Mouse (Mus musculus) lung, postnatal 0 days (tissue): Measurements from ENCODE around the gene Bri3. TPM values are rescaled to one million over a fixed set of nuclear protein-coding genes. Genes with fewer than 3 reads are reported as not detected.

Source experiments
- ATAC-seq: fragments of 200-750 bp; cut with Nextera tagmentation; 2 replicates; pipeline ENCODE4 v1.8.0; 2017; ENCODE audit warnings: moderate library complexity
- DNase-seq: peaks from one replicate; pipeline ENCODE4 v3.0.0-alpha.2; 2016; ENCODE audit warnings: low spot score
- H3K27ac ChIP-seq: fragments of 300-500 bp; sonication (generic); 2 replicates; pipeline ENCODE4 v1.5.1; 2014; ENCODE audit warnings: antibody characterized with exemption, mild to moderate bottlenecking, low read length, mixed read lengths
- H3K27me3 ChIP-seq: fragments of 300-500 bp; sonication (generic); replicated peaks from 2 replicates; pipeline ENCODE4 v1.6.1; 2014; ENCODE audit warnings: low read length, mixed read lengths; ENCODE audit not compliant: insufficient read depth
- H3K36me3 ChIP-seq: fragments of 300-500 bp; sonication (generic); 2 replicates; pipeline ENCODE4 v1.6.1; 2014; ENCODE audit warnings: low read length, mixed read lengths; ENCODE audit not compliant: insufficient read depth
- H3K4me1 ChIP-seq: fragments of 300-500 bp; sonication (generic); 2 replicates; pipeline ENCODE4 v1.6.1; 2014; ENCODE audit warnings: antibody characterized with exemption, low read depth, low read length, mixed read lengths; ENCODE audit not compliant: insufficient read depth
- H3K4me2 ChIP-seq: fragments of 300-500 bp; sonication (generic); replicated peaks from 2 replicates; pipeline ENCODE4 v1.6.1; 2014; ENCODE audit warnings: low read depth, mild to moderate bottlenecking, low read length, moderate library complexity, mixed read lengths
- H3K4me3 ChIP-seq: fragments of 300-500 bp; sonication (generic); 2 replicates; pipeline ENCODE4 v1.5.1; 2014; ENCODE audit warnings: low read depth, low read length
- H3K9ac ChIP-seq: fragments of 300-500 bp; sonication (generic); replicated peaks from 2 replicates; pipeline ENCODE4 v1.6.1; 2014; ENCODE audit warnings: low read depth, mild to moderate bottlenecking
- H3K9me3 ChIP-seq: fragments of 300-500 bp; sonication (generic); 2 replicates; pipeline ENCODE4 v1.6.1; 2016; ENCODE audit warnings: low read length, mixed read lengths
- CTCF ChIP-seq: IDR thresholded peaks from 2 replicates; pipeline ENCODE4 v1.5.1; 2016; ENCODE audit warnings: antibody characterized with exemption, mild to moderate bottlenecking
- EP300 ChIP-seq: IDR thresholded peaks from 2 replicates; pipeline ENCODE4 v1.6.1; 2016; ENCODE audit warnings: antibody characterized with exemption, mild to moderate bottlenecking, control low read depth
- WGBS: fragments of 180-500 bp; shearing (Covaris S2); extraction: QIAGEN DNeasy Blood & Tissue Kit; methylation state at CpG from one replicate; pipeline ENCODE4 v1.1.7; 2014; 5-methylcytosine and 5-hydroxymethylcytosine counted together
- polyA plus RNA-seq: library from polyadenylated mRNA; unstranded; fragments of >200 nt; fragmentation: Nextera tagmentation; extraction: Ambion mirVana; gene quantifications from 2 replicates; pipeline ENCODE4 v1.2.1, GENCODE M21; 2015

Bri3 gene
- polyA plus RNA-seq, 1 experiment from 2014 or later = 286 TPM

DNA sequence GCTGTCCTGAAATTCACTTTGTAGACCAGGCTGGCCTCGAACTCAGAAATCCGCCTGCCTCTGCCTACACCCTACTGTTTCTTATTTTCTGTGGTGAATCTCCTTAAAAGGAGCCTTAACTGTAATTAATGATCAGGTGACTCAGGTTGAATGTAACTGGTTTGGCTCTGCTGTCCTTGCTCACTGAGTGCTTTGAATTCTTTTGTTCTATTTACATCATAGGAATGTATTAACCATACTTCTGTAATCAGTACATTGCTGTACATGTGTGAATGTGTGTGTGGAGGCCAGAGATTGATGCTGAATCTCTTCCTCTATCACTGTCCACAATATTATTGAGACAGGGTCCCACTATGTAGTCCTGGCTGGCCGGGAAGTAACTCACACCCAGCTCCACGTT lies 64.7 kb downstream of the Bri3 start:
- no peak overlapping the region for H3K27ac ChIP-seq
- ATAC-seq (no peak), DNase-seq (no peak)

DNA sequence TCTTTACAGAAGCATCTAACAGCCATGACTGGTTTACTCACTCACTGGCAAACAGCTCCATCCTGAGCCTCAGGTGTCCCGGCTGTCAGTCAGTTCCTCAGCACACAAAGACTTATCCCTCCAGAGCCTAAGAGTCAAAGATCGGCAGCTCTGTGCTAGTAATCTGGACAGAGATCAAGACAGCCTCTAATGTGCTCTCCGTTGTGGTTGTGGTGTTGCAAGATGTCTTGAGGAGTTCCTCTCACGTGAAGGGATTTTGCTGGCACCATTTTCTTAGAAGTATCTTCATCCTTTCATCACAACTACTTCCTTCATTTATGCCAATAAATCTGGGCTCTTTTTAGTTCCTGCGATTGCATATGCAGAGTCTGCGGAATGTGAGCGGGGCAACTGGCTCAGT lies 67.9 kb downstream of the Bri3 start:
- H3K27ac ChIP-seq = no peak overlapping the region
- TF ChIP-seq EP300 (no peak), CTCF (no peak)
- H3K4me3 ChIP-seq = no peak overlapping the region
- H3K9me3 ChIP-seq = no peaks in the 10 kb centered on the region
- 49% methylated on average over 7 of the region's 7 CpGs for WGBS
- no peaks in the 10 kb centered on the region for H3K36me3 ChIP-seq
- peak; percentile 27 for DNase-seq
- no peaks in the 10 kb centered on the region for H3K27me3 ChIP-seq
- peaks cover 13% of the 10 kb centered on the region; the same call in 1 of the 2 replicates for H3K4me1 ChIP-seq
- no peak overlapping the region for H3K4me2 ChIP-seq
- no peak for ATAC-seq
- H3K9ac ChIP-seq = no peak overlapping the region

More for the DNA sequence above, 64.7 kb downstream of the Bri3 start:
- Histone ChIP-seq H3K4me2 (no peak overlapping the region), H3K9me3 (no peaks in the 10 kb centered on the region), H3K36me3 (no peaks in the 10 kb centered on the region), H3K27me3 (no peaks in the 10 kb centered on the region), H3K4me3 (no peak overlapping the region), H3K9ac (no peak overlapping the region), H3K4me1 (peaks cover 7% of the 10 kb centered on the region; the same call in 1 of the 2 replicates)
- WGBS = 74% methylated on average over 4 of the region's 4 CpGs
- TF ChIP-seq CTCF (no peak), EP300 (no peak)

DNA sequence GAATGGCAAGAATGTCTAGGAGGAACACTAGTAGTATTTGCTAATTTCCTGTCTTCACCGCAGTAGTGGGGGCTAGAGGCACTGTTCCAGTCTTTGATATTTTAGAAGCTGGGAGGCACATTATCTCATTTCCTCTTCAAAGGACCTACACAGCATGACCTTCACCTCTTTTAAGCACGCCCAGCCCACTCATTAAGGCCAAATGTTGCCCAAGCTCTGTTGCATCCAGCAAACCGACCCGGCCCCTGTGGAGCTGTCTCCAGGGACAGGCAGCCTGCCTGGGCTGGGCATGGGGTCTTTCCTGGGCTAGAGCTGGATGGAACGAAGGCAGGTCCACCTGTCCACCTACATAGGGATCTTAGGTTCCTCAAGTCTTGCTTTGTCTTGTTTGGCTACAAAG lies 69.1 kb downstream of the Bri3 start:
- TF ChIP-seq CTCF (no peak), EP300 (no peak)
- no peaks in the 10 kb centered on the region for H3K9me3 ChIP-seq
- no peak overlapping the region for H3K4me2 ChIP-seq
- DNase-seq (peak; percentile 28), ATAC-seq (no peak)
- no peak overlapping the region for H3K27ac ChIP-seq
- no peak overlapping the region for H3K9ac ChIP-seq
- WGBS = 11% methylated on average over 5 of the region's 5 CpGs
- peaks cover 13% of the 10 kb centered on the region; the same call in 1 of the 2 replicates for H3K4me1 ChIP-seq
- H3K27me3 ChIP-seq = no peaks in the 10 kb centered on the region
- H3K4me3 ChIP-seq = no peak overlapping the region
- no peaks in the 10 kb centered on the region for H3K36me3 ChIP-seq

DNA sequence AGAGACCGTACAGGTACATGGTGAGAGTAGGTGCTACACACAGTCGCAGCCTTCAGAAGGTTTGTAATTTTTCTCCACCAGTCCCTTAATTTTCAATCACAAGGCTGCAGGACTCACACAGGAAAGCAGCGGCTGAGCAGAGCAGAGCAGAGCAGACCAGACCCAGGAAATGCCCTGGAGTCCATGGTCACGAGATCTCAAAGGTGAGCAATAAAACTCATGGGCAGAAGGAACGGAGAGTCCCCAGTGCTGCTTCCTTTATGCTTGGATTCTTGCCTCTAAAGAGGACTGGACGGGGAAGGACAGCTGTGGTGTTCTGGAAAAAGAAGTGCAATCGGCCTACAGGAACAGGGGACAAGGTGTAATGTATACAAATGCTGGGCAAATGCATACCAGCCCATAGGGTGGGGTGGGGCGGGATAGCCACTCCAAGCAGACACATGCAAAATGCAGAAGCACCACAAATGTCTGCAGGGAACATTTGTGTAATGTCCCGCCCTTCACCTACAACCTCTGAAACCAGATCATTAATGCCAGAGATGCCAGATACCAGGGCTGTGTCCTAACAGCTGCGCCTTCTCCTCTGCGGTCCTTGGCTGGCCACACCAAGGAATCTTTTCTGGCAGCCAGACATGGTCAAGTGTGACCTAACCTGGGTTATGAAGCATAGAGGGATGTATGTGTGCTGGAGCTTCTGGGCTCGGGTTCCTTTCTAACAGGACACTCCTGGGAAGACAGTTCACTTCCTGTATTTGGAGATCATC lies 70.7 kb downstream of the Bri3 start:
- WGBS = 68% methylated on average over 12 of the region's 12 CpGs
- Histone ChIP-seq H3K27me3 (no peaks in the 10 kb centered on the region), H3K27ac (peak overlapping the region; percentile 29; the same call in 1 of the 2 replicates), H3K9me3 (no peaks in the 10 kb centered on the region), H3K36me3 (no peaks in the 10 kb centered on the region), H3K4me1 (peaks cover 13% of the 10 kb centered on the region; the same call in 1 of the 2 replicates), H3K4me3 (no peak overlapping the region), H3K9ac (no peak overlapping the region), H3K4me2 (no peak overlapping the region)
- peak; percentile 19 for DNase-seq
- ATAC-seq = peak; percentile 25; the same call in 1 of the 2 replicates
- no peak for TF ChIP-seq CTCF
- no peak for TF ChIP-seq EP300

DNA sequence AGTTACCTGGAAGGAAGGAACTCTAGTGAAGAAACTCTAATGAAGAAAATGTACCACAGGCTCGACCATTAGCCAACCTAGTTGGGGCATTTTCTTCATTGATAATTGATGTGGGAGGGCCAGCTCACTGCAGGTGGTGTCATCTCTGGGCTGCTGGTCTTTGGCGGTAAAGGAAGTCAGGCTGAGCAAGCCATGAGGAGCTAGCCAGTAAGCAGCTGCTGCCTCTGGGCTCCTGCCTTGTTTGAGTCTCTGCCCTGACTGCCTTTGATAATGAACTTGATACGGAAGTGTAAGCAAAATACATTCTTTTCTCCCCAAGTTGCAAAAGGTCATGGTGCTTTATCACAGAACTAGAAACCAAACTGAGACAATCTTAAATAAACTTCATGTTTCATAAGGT lies 72.2 kb downstream of the Bri3 start:
- no peak for ATAC-seq
- TF ChIP-seq CTCF (no peak), EP300 (no peak)
- no peak overlapping the region for H3K27ac ChIP-seq
- H3K4me3 ChIP-seq = no peak overlapping the region
- H3K4me1 ChIP-seq = peaks cover 16% of the 10 kb centered on the region; the same call in 1 of the 2 replicates
- H3K9me3 ChIP-seq = no peaks in the 10 kb centered on the region
- no peak for DNase-seq
- H3K4me2 ChIP-seq = no peak overlapping the region
- 53% methylated on average over 3 of the region's 3 CpGs for WGBS
- no peak overlapping the region for H3K9ac ChIP-seq
- no peaks in the 10 kb centered on the region for H3K36me3 ChIP-seq
- no peaks in the 10 kb centered on the region for H3K27me3 ChIP-seq

DNA sequence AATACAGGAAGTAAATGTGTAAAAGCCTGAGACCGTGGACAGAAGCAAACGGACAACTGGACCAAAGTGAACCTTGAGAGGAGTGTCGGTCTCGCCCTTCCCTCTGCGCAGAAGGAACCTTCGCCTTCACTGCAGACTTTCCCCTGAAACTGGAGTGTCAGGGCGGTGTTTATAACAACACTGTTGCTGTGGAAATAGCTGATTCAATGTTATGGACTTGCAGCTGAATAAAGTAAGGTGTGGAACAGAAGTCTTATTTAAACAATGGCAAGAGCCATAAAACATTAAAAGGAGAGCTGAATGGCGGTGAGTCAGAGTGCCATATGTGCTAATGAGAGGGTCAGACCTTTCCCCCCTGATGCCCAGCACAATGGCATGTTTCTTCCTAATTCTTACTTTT lies 73.2 kb downstream of the Bri3 start:
- Histone ChIP-seq H3K4me3 (no peak overlapping the region), H3K4me1 (peaks cover 16% of the 10 kb centered on the region; the same call in 1 of the 2 replicates), H3K27me3 (no peaks in the 10 kb centered on the region), H3K27ac (peak overlapping the region; percentile 81), H3K4me2 (no peak overlapping the region), H3K9me3 (no peaks in the 10 kb centered on the region), H3K36me3 (no peaks in the 10 kb centered on the region), H3K9ac (no peak overlapping the region)
- TF ChIP-seq CTCF (no peak), EP300 (no peak; the same call in none of the 2 replicates)
- peak; percentile 82 for DNase-seq
- ATAC-seq = peak; percentile 68
- 62% methylated on average over 8 of the region's 8 CpGs for WGBS
